Mouse (Mus musculus): ENCODE measurements around the gene Park7.

The Park7 gene

GRCm38 (mm10) chr4:150872139-150872651, 42.0 kb downstream of the Park7 start:
- DNase-seq: no peak

GRCm38 (mm10) chr4:150871392-150872138, 42.7 kb downstream of the Park7 start:
- no peak for DNase-seq

- DNase-seq: no peak
Observed at GRCm38 (mm10) chr4:150870963-150871391, 43.3 kb downstream of the Park7 start.

- DNase-seq: no peak
Observed at GRCm38 (mm10) chr4:150869276-150870197, 44.7 kb downstream of the Park7 start.

- DNase-seq: no peak
Observed at GRCm38 (mm10) chr4:150868859-150869258, 45.4 kb downstream of the Park7 start.

- DNase-seq: no peak
Observed at GRCm38 (mm10) chr4:150868161-150868560, 46.1 kb downstream of the Park7 start.

- no peak for DNase-seq
Observed at GRCm38 (mm10) chr4:150866494-150866893, 47.7 kb downstream of the Park7 start.

GRCm38 (mm10) chr4:150866069-150866468, 48.2 kb downstream of the Park7 start:
- no peak for DNase-seq

GRCm38 (mm10) chr4:150865371-150865770, 48.9 kb downstream of the Park7 start:
- no peak for DNase-seq

GRCm38 (mm10) chr4:150862626-150863375, 51.4 kb downstream of the Park7 start:
- no peak for DNase-seq

- DNase-seq: no peak
Observed at GRCm38 (mm10) chr4:150861161-150861560, 53.1 kb downstream of the Park7 start.

GRCm38 (mm10) chr4:150860526-150860925, 53.7 kb downstream of the Park7 start:
- DNase-seq: no peak

GRCm38 (mm10) chr4:150855346-150855745, 58.9 kb downstream of the Park7 start:
- no peak for DNase-seq

- DNase-seq: peak; percentile 88 to 95
Observed at GRCm38 (mm10) chr4:150854839-150855246, 59.4 kb downstream of the Park7 start.

- no peak for DNase-seq
Observed at GRCm38 (mm10) chr4:150853680-150854461, 60.4 kb downstream of the Park7 start, which contains the start of gene Errfi1. Errfi1 (plus strand) TSS chr4:150853919.

GRCm38 (mm10) chr4:150852479-150852878, 61.8 kb downstream of the Park7 start:
- DNase-seq: no peak

GRCm38 (mm10) chr4:150852045-150852444, 62.2 kb downstream of the Park7 start:
- no peak for DNase-seq

GRCm38 (mm10) chr4:150850893-150851292, 63.3 kb downstream of the Park7 start:
- no peak for DNase-seq

- no peak for DNase-seq
Observed at GRCm38 (mm10) chr4:150849964-150850363, 64.3 kb downstream of the Park7 start.

Data from spleen, adult 18-20 months (tissue).